Mouse (Mus musculus) heart, postnatal 25 days (tissue): ENCODE measurements around the gene Vps18. TPM values are rescaled to one million over a fixed set of nuclear protein-coding genes. Genes with fewer than 3 reads are reported as not detected.

ENCODE experiments used
- DNase-seq: peaks from one replicate; pipeline ENCODE4 v3.0.0; 2022; ENCODE audit warnings: low spot score
- intact Hi-C: fragments of 180-260 bp; cut with DNase I; formaldehyde crosslinking; loops from one replicate; pipeline ENCODE4 v1.15.1; 2025
- total RNA-seq, 2 experiments: library from RNA; stranded (reverse); gene quantifications; 2 replicates each; pipeline ENCODE4 v1.2.3; 2021

Vps18 gene
- total RNA-seq, 2 experiments from 2014 or later, result 11.9 to 13.0 TPM

- intact Hi-C loops, result no loop called here
- no peak for DNase-seq
These were observed 26.3 kb downstream of the Vps18 start for GRCm38 (mm10) chr2:119314742-119315310.

GRCm38 (mm10) chr2:119318043-119318710 lies 29.6 kb downstream of the Vps18 start:
- intact Hi-C loops, result no loop called here
- no peak for DNase-seq

- DNase-seq, result no peak
- intact Hi-C loops, result no loop called here
These were observed 32.0 kb downstream of the Vps18 start for GRCm38 (mm10) chr2:119320571-119320970.

- intact Hi-C loops, result no loop called here
- DNase-seq, result no peak
These were observed 33.4 kb downstream of the Vps18 start for GRCm38 (mm10) chr2:119321771-119322586.

- no peak for DNase-seq
- intact Hi-C loops, result no loop called here
These were observed 34.2 kb downstream of the Vps18 start for GRCm38 (mm10) chr2:119322587-119323300.

GRCm38 (mm10) chr2:119323866-119324575 lies 35.5 kb downstream of the Vps18 start:
- intact Hi-C loops, result no loop called here

GRCm38 (mm10) chr2:119324576-119325318 lies 36.2 kb downstream of the Vps18 start:
- DNase-seq, result no peak

More at GRCm38 (mm10) chr2:119323866-119324575, 35.5 kb downstream of the Vps18 start:
- DNase-seq, result no peak

GRCm38 (mm10) chr2:119325568-119326143 lies 37.1 kb downstream of the Vps18 start, which contains the start of gene Dll4:
Gene Dll4 (plus strand): TSS chr2:119325784.
- intact Hi-C loops, result no loop called here
- DNase-seq, result peak; percentile 72

More at GRCm38 (mm10) chr2:119324576-119325318, 36.2 kb downstream of the Vps18 start:
- intact Hi-C loops, result no loop called here

- intact Hi-C loops, result loop anchor here (1.0 kb wide), 1 partner anchor 26 kb away; no protein-coding TSS in a partner anchor
- DNase-seq, result no peak
These were observed 37.9 kb downstream of the Vps18 start for GRCm38 (mm10) chr2:119326161-119327101.

GRCm38 (mm10) chr2:119327102-119327480 lies 38.6 kb downstream of the Vps18 start:
- DNase-seq, result peak; percentile 74
- intact Hi-C loops, result loop anchor here (1.0 kb wide), 1 partner anchor 27 kb away; no protein-coding TSS in a partner anchor

- intact Hi-C loops, result loop anchor here (1.0 kb wide), 1 partner anchor 28 kb away; no protein-coding TSS in a partner anchor
- DNase-seq, result no peak
These were observed 39.5 kb downstream of the Vps18 start for GRCm38 (mm10) chr2:119327942-119328526.

GRCm38 (mm10) chr2:119328546-119328945 lies 40.0 kb downstream of the Vps18 start:
- DNase-seq, result no peak
- intact Hi-C loops, result no loop called here

- intact Hi-C loops, result no loop called here
- no peak for DNase-seq
These were observed 40.7 kb downstream of the Vps18 start for GRCm38 (mm10) chr2:119329123-119329817.

- no peak for DNase-seq
- intact Hi-C loops, result no loop called here
These were observed 42.3 kb downstream of the Vps18 start for GRCm38 (mm10) chr2:119330795-119331194.

- DNase-seq, result no peak
- intact Hi-C loops, result no loop called here
These were observed 43.7 kb downstream of the Vps18 start for GRCm38 (mm10) chr2:119332177-119332661.

GRCm38 (mm10) chr2:119334135-119334534 lies 45.6 kb downstream of the Vps18 start:
- intact Hi-C loops, result no loop called here
- DNase-seq, result no peak
